Mouse (Mus musculus): ENCODE results near the gene Pid1. TPM values are rescaled to one million over a fixed set of nuclear protein-coding genes. Genes with fewer than 3 reads are reported as not detected.

The Pid1 gene
- polyA plus RNA-seq, 1 experiment from 2014 or later, result 14.3 TPM

DNA sequence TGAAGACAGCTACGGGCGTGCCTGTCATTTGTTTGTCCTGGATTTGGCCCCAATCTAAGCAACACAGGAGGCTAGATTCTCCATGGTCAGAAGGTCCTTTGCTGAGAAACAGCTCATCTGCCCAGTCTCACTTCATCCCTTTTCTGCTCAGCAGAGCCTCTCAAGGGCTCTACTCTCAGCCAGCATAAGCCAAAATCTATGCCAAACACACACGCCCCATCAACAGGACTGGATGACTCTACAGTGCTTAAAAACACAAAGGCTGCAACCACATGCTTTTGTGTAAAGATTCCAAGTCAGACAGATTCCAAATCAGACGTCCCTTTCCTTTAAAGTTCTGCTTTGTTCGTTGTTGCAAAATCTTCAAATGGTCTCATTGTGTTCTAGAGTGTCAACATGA is 174.5 kb downstream of the Pid1 start:
- WGBS, result 68% methylated on average over 5 of the region's 5 CpGs
- no peaks in the 10 kb centered on the region for H3K36me3 ChIP-seq (ENCODE audit: control insufficient read depth, insufficient read depth, low read length)
- H3K4me1 ChIP-seq (replicated peaks; ENCODE audit: control insufficient read depth, insufficient read depth, low read length), result no peaks in the 10 kb centered on the region
- no peaks in the 10 kb centered on the region for H3K27me3 ChIP-seq (ENCODE audit: control insufficient read depth, insufficient read depth, low read depth, low read length)
- no peak overlapping the region for H3K27ac ChIP-seq (ENCODE audit: low read length)
- H3K4me2 ChIP-seq (ENCODE audit: low read depth, low read length), result no peak overlapping the region
- no peak overlapping the region for H3K4me3 ChIP-seq (ENCODE audit: low read length)
- H3K9ac ChIP-seq (ENCODE audit: low read length), result no peak overlapping the region
- H3K9me3 ChIP-seq (ENCODE audit: control insufficient read depth, low read length), result no peaks in the 10 kb centered on the region
- no peak for ATAC-seq (ENCODE audit: low read depth)

DNA sequence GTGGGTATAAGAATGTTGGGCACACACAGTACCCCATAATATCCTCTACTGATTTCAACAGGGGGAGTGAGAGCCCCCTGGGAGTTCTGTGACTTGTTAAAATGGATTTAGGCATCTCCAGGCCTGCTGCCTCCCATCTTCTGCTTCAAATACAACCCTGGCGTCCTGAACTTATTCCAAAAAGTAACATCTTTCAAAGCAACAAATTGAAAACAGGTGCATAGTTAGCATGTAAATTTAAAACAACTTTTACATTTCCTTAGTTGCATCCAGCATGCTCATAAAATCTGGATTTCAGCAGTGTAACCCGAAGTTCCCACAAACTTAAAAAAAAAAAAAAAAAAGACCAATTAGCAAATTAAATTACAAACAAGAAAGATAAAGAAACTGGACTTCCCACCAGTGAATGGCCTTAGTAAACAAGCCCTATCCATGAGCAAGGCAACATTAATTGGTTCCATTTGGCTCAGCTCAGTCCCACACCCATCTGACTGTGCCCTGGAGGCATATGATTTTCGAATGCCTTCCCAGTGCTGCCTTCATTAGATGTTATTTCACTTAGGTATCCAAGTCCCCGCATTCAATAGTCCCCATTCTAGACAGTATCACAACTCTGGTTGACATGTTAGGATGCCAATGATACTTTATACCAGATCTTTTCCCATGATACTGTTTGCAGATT is 177.1 kb downstream of the Pid1 start:
- H3K4me1 ChIP-seq (replicated peaks; ENCODE audit: control insufficient read depth, insufficient read depth, low read length), result no peaks in the 10 kb centered on the region
- H3K4me2 ChIP-seq (ENCODE audit: low read depth, low read length), result no peak overlapping the region
- H3K9ac ChIP-seq (ENCODE audit: low read length), result no peak overlapping the region
- no peak for ATAC-seq (ENCODE audit: low read depth)
- WGBS, result 77% methylated on average over 4 of the region's 4 CpGs
- no peaks in the 10 kb centered on the region for H3K9me3 ChIP-seq (ENCODE audit: control insufficient read depth, low read length)
- no peaks in the 10 kb centered on the region for H3K36me3 ChIP-seq (ENCODE audit: control insufficient read depth, insufficient read depth, low read length)
- H3K27ac ChIP-seq (ENCODE audit: low read length), result no peak overlapping the region
- H3K27me3 ChIP-seq (ENCODE audit: control insufficient read depth, insufficient read depth, low read depth, low read length), result no peaks in the 10 kb centered on the region
- H3K4me3 ChIP-seq (ENCODE audit: low read length), result no peak overlapping the region

GRCm38 (mm10) chr1:84177696-84178095 is 186.3 kb downstream of the Pid1 start:
- WGBS, result 63% methylated on average over 1 of the region's 1 CpGs
- H3K9ac ChIP-seq (ENCODE audit: low read length), result no peak overlapping the region
- no peak overlapping the region for H3K27ac ChIP-seq (ENCODE audit: low read length)
- H3K9me3 ChIP-seq (ENCODE audit: control insufficient read depth, low read length), result no peaks in the 10 kb centered on the region
- H3K4me2 ChIP-seq (ENCODE audit: low read depth, low read length), result no peak overlapping the region
- H3K4me3 ChIP-seq (ENCODE audit: low read length), result no peak overlapping the region
- no peaks in the 10 kb centered on the region for H3K27me3 ChIP-seq (ENCODE audit: control insufficient read depth, insufficient read depth, low read depth, low read length)
- no peaks in the 10 kb centered on the region for H3K36me3 ChIP-seq (ENCODE audit: control insufficient read depth, insufficient read depth, low read length)
- H3K4me1 ChIP-seq (replicated peaks; ENCODE audit: control insufficient read depth, insufficient read depth, low read length), result no peaks in the 10 kb centered on the region
- no peak for ATAC-seq (ENCODE audit: low read depth)

- no peak overlapping the region for H3K27ac ChIP-seq (ENCODE audit: low read length)
- 35% methylated on average over 2 of the region's 2 CpGs for WGBS
- H3K4me2 ChIP-seq (ENCODE audit: low read depth, low read length), result no peak overlapping the region
- H3K36me3 ChIP-seq (ENCODE audit: control insufficient read depth, insufficient read depth, low read length), result no peaks in the 10 kb centered on the region
- H3K9ac ChIP-seq (ENCODE audit: low read length), result no peak overlapping the region
- ATAC-seq (ENCODE audit: low read depth), result no peak
- H3K4me1 ChIP-seq (replicated peaks; ENCODE audit: control insufficient read depth, insufficient read depth, low read length), result no peaks in the 10 kb centered on the region
- H3K27me3 ChIP-seq (ENCODE audit: control insufficient read depth, insufficient read depth, low read depth, low read length), result no peaks in the 10 kb centered on the region
- H3K4me3 ChIP-seq (ENCODE audit: low read length), result no peak overlapping the region
- no peaks in the 10 kb centered on the region for H3K9me3 ChIP-seq (ENCODE audit: control insufficient read depth, low read length)
These were observed 186.9 kb downstream of the Pid1 start for GRCm38 (mm10) chr1:84177033-84177432.

GRCm38 (mm10) chr1:84172941-84173340 is 191.0 kb downstream of the Pid1 start:
- no peak for ATAC-seq (ENCODE audit: low read depth)
- H3K36me3 ChIP-seq (ENCODE audit: control insufficient read depth, insufficient read depth, low read length), result no peaks in the 10 kb centered on the region
- 71% methylated on average over 6 of the region's 6 CpGs for WGBS
- H3K4me1 ChIP-seq (replicated peaks; ENCODE audit: control insufficient read depth, insufficient read depth, low read length), result no peaks in the 10 kb centered on the region
- no peak overlapping the region for H3K4me2 ChIP-seq (ENCODE audit: low read depth, low read length)
- no peak overlapping the region for H3K9ac ChIP-seq (ENCODE audit: low read length)
- no peak overlapping the region for H3K27ac ChIP-seq (ENCODE audit: low read length)
- no peak overlapping the region for H3K4me3 ChIP-seq (ENCODE audit: low read length)
- H3K27me3 ChIP-seq (ENCODE audit: control insufficient read depth, insufficient read depth, low read depth, low read length), result no peaks in the 10 kb centered on the region
- H3K9me3 ChIP-seq (ENCODE audit: control insufficient read depth, low read length), result no peaks in the 10 kb centered on the region

GRCm38 (mm10) chr1:84157790-84158189 is 206.2 kb downstream of the Pid1 start:
- H3K9me3 ChIP-seq (ENCODE audit: control insufficient read depth, low read length), result no peaks in the 10 kb centered on the region
- no peak overlapping the region for H3K4me3 ChIP-seq (ENCODE audit: low read length)
- H3K4me2 ChIP-seq (ENCODE audit: low read depth, low read length), result no peak overlapping the region
- H3K27ac ChIP-seq (ENCODE audit: low read length), result no peak overlapping the region
- H3K9ac ChIP-seq (ENCODE audit: low read length), result no peak overlapping the region
- no peaks in the 10 kb centered on the region for H3K4me1 ChIP-seq (replicated peaks; ENCODE audit: control insufficient read depth, insufficient read depth, low read length)
- 68% methylated on average over 3 of the region's 3 CpGs for WGBS
- ATAC-seq (ENCODE audit: low read depth), result no peak
- H3K27me3 ChIP-seq (ENCODE audit: control insufficient read depth, insufficient read depth, low read depth, low read length), result no peaks in the 10 kb centered on the region
- no peaks in the 10 kb centered on the region for H3K36me3 ChIP-seq (ENCODE audit: control insufficient read depth, insufficient read depth, low read length)

DNA sequence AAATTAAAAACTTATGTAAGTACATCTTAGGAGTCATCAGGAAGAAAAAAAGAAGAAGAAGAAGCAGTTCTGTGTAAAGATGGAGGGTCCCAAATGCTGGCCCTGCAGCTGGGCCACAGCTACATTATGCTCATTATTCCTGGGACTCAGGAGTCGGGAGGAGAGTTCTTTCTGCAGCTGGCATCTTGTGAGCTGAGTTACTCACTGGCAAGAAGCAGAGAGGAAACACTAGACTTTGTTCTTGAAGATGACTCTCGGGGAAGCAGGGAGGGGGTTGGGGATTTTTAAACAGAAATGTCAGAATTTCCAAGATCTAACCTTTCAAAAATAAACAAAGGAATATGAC is 208.4 kb downstream of the Pid1 start:
- Histone ChIP-seq H3K4me1 (replicated peaks; ENCODE audit: control insufficient read depth, insufficient read depth, low read length) (no peaks in the 10 kb centered on the region), H3K27me3 (ENCODE audit: control insufficient read depth, insufficient read depth, low read depth, low read length) (no peaks in the 10 kb centered on the region), H3K36me3 (ENCODE audit: control insufficient read depth, insufficient read depth, low read length) (no peaks in the 10 kb centered on the region), H3K9ac (ENCODE audit: low read length) (no peak overlapping the region), H3K4me3 (ENCODE audit: low read length) (no peak overlapping the region), H3K27ac (ENCODE audit: low read length) (no peak overlapping the region), H3K4me2 (ENCODE audit: low read depth, low read length) (no peak overlapping the region), H3K9me3 (ENCODE audit: control insufficient read depth, low read length) (no peaks in the 10 kb centered on the region)
- ATAC-seq (ENCODE audit: low read depth), result no peak
- 16% methylated on average over 2 of the region's 2 CpGs for WGBS

GRCm38 (mm10) chr1:84154725-84155584 is 209.0 kb downstream of the Pid1 start:
- no peaks in the 10 kb centered on the region for H3K4me1 ChIP-seq (replicated peaks; ENCODE audit: control insufficient read depth, insufficient read depth, low read length)
- no peak for ATAC-seq (ENCODE audit: low read depth)
- no peaks in the 10 kb centered on the region for H3K36me3 ChIP-seq (ENCODE audit: control insufficient read depth, insufficient read depth, low read length)
- WGBS, result 62% methylated on average over 12 of the region's 12 CpGs
- no peak overlapping the region for H3K4me2 ChIP-seq (ENCODE audit: low read depth, low read length)
- no peak overlapping the region for H3K9ac ChIP-seq (ENCODE audit: low read length)
- H3K27ac ChIP-seq (ENCODE audit: low read length), result no peak overlapping the region
- no peaks in the 10 kb centered on the region for H3K27me3 ChIP-seq (ENCODE audit: control insufficient read depth, insufficient read depth, low read depth, low read length)
- H3K9me3 ChIP-seq (ENCODE audit: control insufficient read depth, low read length), result no peaks in the 10 kb centered on the region
- no peak overlapping the region for H3K4me3 ChIP-seq (ENCODE audit: low read length)

DNA sequence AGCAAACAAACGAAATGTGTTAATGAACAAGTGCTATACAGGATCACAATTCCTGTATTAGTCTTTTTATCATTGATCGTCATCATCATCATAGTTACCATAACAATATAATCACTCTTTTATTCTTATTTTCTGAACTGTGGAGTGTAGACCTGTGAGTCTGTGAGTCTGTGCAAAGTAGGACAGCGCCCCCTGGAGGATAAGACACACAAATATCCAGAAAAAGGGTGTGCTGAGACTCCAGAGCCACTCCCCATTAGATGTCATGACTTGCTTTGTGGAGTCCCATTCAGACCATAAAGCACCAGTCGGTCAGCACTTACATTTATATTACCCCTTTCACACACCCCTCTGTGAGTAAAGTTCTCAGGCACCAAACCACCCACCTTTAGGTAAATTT is 210.0 kb downstream of the Pid1 start:
- H3K36me3 ChIP-seq (ENCODE audit: control insufficient read depth, insufficient read depth, low read length), result no peaks in the 10 kb centered on the region
- ATAC-seq (ENCODE audit: low read depth), result no peak
- no peak overlapping the region for H3K4me3 ChIP-seq (ENCODE audit: low read length)
- 62% methylated on average over 4 of the region's 4 CpGs for WGBS
- no peaks in the 10 kb centered on the region for H3K9me3 ChIP-seq (ENCODE audit: control insufficient read depth, low read length)
- no peak overlapping the region for H3K9ac ChIP-seq (ENCODE audit: low read length)
- H3K27me3 ChIP-seq (ENCODE audit: control insufficient read depth, insufficient read depth, low read depth, low read length), result no peaks in the 10 kb centered on the region
- H3K4me2 ChIP-seq (ENCODE audit: low read depth, low read length), result no peak overlapping the region
- H3K4me1 ChIP-seq (replicated peaks; ENCODE audit: control insufficient read depth, insufficient read depth, low read length), result no peaks in the 10 kb centered on the region
- no peak overlapping the region for H3K27ac ChIP-seq (ENCODE audit: low read length)
